Mouse (Mus musculus): ENCODE measurements at regions not wholly inside any gene's neighbourhood (a gene's known extent, or its start where the extent isn't known, plus 50 kb on each side); places are given as distances from the start of the nearest gene placed in this dataset.

GRCm38 (mm10) chr5:58705561-58705960, 987.8 kb downstream of the Pcdh7 start:
- no peak for TF ChIP-seq MAFK (IDR thresholded peaks at IDR 0.05; ENCODE audit: insufficient read depth, low read depth, low read length)
- TF ChIP-seq HCFC1 (IDR thresholded peaks at IDR 0.05; ENCODE audit: borderline replicate concordance, insufficient read depth, low read length): no peak
- no peak for TF ChIP-seq ZNF384 (IDR thresholded peaks at IDR 0.05; ENCODE audit: low read depth, low read length)
- no peak for TF ChIP-seq ZC3H11A (IDR thresholded peaks at IDR 0.05; ENCODE audit: borderline replicate concordance, low read depth, low read length)

Data from ES-E14 (cell line).